In the genomic region with DNA sequence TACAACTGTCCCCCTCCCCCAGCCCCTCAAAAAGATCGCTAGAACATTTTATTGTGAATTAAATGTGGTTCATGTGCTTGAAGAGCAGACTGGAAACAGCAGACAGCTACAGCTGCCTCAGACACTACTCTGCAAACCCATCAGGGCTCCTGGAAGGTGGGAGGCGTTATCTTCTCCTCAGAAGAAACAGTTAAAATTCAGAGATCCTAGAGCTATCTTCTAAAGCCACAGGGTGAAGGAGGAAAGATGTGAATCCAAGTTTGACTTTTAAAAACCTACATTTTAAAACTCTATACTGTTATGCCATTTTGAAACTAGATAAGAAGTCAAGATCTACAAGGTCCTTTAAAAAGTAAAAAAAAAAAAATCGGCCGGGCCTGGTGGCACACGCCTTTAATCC, we compare ENCODE assay signal across 22 mouse cellular contexts.
"Had no signal": no experiment of that assay in that cellular context is flagged by ENCODE, and none has a peak within 500 bp of the region (broad histone marks: within the 10 kb centered on the region; RNA-seq: fewer than 3 reads in every experiment).

No protein-coding gene starts in this region.

- H3K27ac ChIP-seq: gastrocnemius, adult 2 months; heart, embryonic 10.5 days; hindbrain, embryonic 10.5 days; hindbrain, embryonic 12.5 days; hindbrain, embryonic 15.5 days; hindbrain, postnatal 0 days; left cerebral cortex, adult 2 months; limb, embryonic 10.5 days; limb, embryonic 12.5 days had no signal

- H3K27me3 ChIP-seq: heart, embryonic 12.5 days; hindbrain, embryonic 12.5 days; hindbrain, embryonic 15.5 days; limb, embryonic 12.5 days had no signal

- H3K4me2 ChIP-seq: heart, embryonic 12.5 days; hindbrain, embryonic 12.5 days; hindbrain, embryonic 15.5 days; limb, embryonic 12.5 days had no signal

- H3K9ac ChIP-seq: heart, embryonic 12.5 days; hindbrain, embryonic 12.5 days; hindbrain, embryonic 15.5 days; limb, embryonic 12.5 days had no signal

- DNase-seq: gastrocnemius, adult 2 months; gastrocnemius, postnatal 10 days; gastrocnemius, postnatal 25 days; heart, adult 18-20 months; heart, postnatal 10 days; heart, postnatal 4 days; kidney, adult 11 months; kidney, adult 2 months; kidney, adult 9 months; kidney, postnatal 10 days; kidney, postnatal 36 days had no signal

- H3K4me3 ChIP-seq: gastrocnemius, adult 2 months; heart, embryonic 10.5 days; heart, embryonic 12.5 days; hindbrain, embryonic 10.5 days; hindbrain, embryonic 12.5 days; hindbrain, embryonic 15.5 days; left cerebral cortex, adult 2 months; limb, embryonic 10.5 days; limb, embryonic 12.5 days had no signal

- H3K4me1 ChIP-seq: heart, embryonic 10.5 days; heart, embryonic 12.5 days; hindbrain, embryonic 10.5 days; hindbrain, embryonic 12.5 days; hindbrain, embryonic 15.5 days; limb, embryonic 10.5 days; limb, embryonic 12.5 days had no signal

- ATAC-seq: forebrain, embryonic 16.5 days; hindbrain, postnatal 0 days; intestine, embryonic 16.5 days had no signal

- H3K36me3 ChIP-seq: hindbrain, embryonic 15.5 days; limb, embryonic 10.5 days had no signal

- H3K9me3 ChIP-seq: heart, embryonic 10.5 days; heart, embryonic 12.5 days; hindbrain, embryonic 10.5 days; hindbrain, embryonic 12.5 days; hindbrain, embryonic 15.5 days; limb, embryonic 10.5 days; limb, embryonic 12.5 days had no signal
